Mouse (Mus musculus) adrenal gland, postnatal 14 days (tissue): ENCODE results near the gene Olfr1337. TPM values are rescaled to one million over a fixed set of nuclear protein-coding genes. Genes with fewer than 3 reads are reported as not detected.

Source experiments
- DNase-seq: peaks from one replicate; pipeline ENCODE4 v3.0.0; 2021; ENCODE audit warnings: mixed read lengths
- long read RNA-seq, 2 experiments: library from polyadenylated mRNA; stranded (forward); transcript quantifications; one replicate each; pipeline ENCODE4 v2.0.0; 2021
- total RNA-seq: library from RNA; stranded (reverse); gene quantifications from 2 replicates; pipeline ENCODE4 v1.2.3, GENCODE M21; 2021

The Olfr1337 gene
- not detected in 2 replicates for total RNA-seq
- long read RNA-seq, experiment 1: 0 reads
- long read RNA-seq, experiment 2: 0 reads

GRCm38 (mm10) chr4:118782486-118782885 is at the start of gene Olfr1337:
Olfr1337 (minus strand) TSS chr4:118782586.
- no peak for DNase-seq

DNA sequence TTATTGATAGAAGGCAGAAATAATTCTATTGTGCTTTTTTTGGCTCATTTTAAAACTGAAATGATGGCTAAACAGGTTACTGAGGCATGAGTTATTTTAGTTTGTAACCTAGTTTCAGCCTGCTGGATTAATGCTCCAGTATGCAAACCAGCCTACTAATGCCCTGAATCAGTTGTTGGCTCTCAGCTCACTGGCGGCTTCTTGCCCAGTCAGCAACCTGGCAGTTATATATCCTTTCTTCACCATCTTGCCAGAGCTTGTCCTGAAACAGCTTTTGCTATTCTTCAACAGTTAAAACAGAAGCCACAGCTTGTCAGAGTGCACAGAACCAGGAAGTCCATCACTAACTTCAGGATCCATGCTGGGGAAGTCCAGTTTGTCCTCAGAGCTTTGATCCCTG is 36.5 kb upstream of the Olfr1337 start:
- DNase-seq: no peak

DNA sequence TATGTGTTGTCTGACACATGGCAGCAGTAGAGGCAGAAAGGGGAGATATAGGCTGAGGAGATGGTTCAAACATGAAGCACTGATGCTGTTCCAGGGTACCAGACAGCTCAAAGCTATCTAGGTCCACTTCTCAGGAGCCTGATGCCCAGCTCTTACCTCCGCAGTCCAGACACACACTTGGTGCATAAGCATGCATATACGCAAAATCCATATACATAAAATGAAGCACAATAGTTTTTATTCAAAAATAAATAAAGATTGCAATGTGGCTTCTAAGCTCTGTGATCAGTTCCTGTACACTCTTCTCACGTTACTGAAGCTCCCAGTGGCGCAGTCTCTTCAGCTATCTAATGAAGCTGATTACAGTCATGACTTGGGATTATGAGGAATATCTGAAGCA is 27.5 kb upstream of the Olfr1337 start, which contains the start of gene Olfr1335:
Olfr1335 (minus strand) TSS at position 101 of the 400 bp plus-strand sequence.
- no peak for DNase-seq

DNA sequence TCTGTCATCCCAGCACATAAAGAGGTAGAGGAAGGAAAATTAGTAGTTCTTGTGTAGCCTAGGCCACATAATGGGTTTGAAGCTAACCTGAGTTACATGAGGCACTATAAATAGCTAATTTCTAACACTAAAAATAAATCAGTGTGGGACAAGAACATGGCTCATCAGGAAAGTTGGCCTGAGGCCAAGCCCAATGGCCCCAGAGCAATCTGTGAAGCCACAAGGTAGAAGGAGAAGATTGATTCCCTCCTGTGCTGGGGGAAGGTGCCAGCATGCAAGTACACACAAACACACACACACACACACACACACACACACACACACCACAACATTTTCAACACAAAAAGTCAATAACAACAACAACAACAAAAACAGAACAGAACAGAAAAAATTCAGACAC is 10.4 kb upstream of the Olfr1337 start:
- DNase-seq: peak; percentile 5

DNA sequence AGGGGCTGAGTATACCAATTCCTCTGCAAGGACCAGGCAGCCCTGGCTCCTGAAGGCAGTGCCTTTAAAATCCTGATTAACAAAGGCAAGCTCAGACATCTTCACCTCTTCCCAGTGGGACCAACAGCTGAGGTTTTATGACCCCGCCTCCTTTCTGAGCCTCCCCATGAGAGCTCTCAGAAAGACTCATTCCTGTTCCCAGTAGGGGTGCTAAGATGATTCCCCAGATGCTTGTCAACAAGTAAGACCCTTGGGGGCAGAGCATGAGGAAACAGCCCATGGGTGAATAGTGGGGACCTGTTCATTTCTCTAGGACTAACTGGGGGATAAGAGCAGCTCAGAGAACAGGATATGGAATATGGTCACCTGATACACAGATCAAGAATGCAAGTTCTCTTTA is 23.7 kb downstream of the Olfr1337 start, which contains the start of gene Olfr1338:
Olfr1338 (minus strand) TSS at position 101 of the 400 bp plus-strand sequence.
- DNase-seq: no peak

DNA sequence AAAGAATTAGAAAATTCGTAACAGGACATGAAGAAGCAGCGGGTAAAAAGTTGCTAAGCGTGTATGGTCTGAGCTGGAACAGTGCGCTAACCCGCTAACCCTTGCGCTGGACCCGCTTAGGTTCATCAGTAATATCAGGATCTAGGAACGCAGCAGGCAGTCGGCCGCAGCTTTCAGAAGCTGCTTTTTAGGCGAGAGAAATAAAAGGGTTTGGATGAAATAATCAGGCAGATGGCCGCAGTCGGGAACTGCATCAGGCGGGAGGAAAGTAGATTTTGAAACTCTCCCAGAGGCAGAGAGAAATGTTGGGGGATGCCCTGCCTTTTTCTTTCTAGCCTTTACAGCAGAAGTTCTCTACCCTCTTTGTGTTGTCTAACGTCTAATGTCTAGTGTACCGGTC is 40.5 kb downstream of the Olfr1337 start:
- DNase-seq: no peak

GRCm38 (mm10) chr4:118740988-118741698 is 41.2 kb downstream of the Olfr1337 start:
- no peak for DNase-seq

- no peak for DNase-seq
Measured at GRCm38 (mm10) chr4:118739574-118739973, 42.8 kb downstream of the Olfr1337 start.

DNA sequence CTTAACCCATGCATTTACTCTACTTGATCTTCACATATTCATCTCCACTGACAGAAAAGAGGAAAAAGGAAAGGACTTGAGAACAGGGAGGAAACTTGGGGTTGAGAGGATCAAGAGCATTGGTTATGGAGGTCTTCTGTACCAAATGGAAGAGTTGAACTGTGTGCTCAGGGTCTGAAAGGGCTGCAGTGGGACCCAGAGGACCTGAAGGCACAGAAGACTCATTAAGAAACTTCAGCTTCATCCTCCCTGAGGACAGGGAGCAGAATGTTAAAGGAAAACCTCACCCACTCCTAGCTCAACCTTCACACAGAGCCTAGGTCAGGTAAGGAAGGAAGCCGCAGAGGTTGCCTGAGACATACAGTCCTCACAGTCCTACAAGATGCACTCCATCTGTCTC is 50.5 kb downstream of the Olfr1337 start, which contains the start of gene Olfr1339:
Olfr1339 (plus strand) TSS at position 301 of the 400 bp plus-strand sequence.
- no peak for DNase-seq

Other genes with a start within 250 kb of the Olfr1337 start
- gene Tmem125, start 238.5 kb downstream of the Olfr1337 start, total RNA-seq: 0.45 and 1.4 TPM in 2 replicates
- not detected in 2 replicates for gene Cfap57, start 161.8 kb downstream of the Olfr1337 start, total RNA-seq
- gene Ebna1bp2, start 161.8 kb downstream of the Olfr1337 start, total RNA-seq: 67.7 and 86.3 TPM in 2 replicates
- gene Olfr62, start 123.6 kb downstream of the Olfr1337 start, total RNA-seq: not detected in 2 replicates
- gene Olfr1342, start 89.8 kb downstream of the Olfr1337 start, total RNA-seq: not detected in 2 replicates
- gene Olfr1341, start 79.1 kb downstream of the Olfr1337 start, total RNA-seq: not detected in 2 replicates
- gene Olfr1340, start 62.4 kb downstream of the Olfr1337 start, total RNA-seq: not detected in 2 replicates
- not detected in 2 replicates for gene Olfr1339, start 50.4 kb downstream of the Olfr1337 start, total RNA-seq
- gene Olfr1338, start 23.8 kb downstream of the Olfr1337 start, total RNA-seq: not detected in 2 replicates
- gene Olfr1335, start 27.4 kb upstream of the Olfr1337 start, total RNA-seq: not detected in 2 replicates
- not detected in 2 replicates for gene Olfr1333, start 53.7 kb upstream of the Olfr1337 start, total RNA-seq
- not detected in 2 replicates for gene Olfr1331, start 82.1 kb upstream of the Olfr1337 start, total RNA-seq
- gene Olfr1330, start 106.0 kb upstream of the Olfr1337 start, total RNA-seq: not detected in 2 replicates
- gene Olfr1329, start 134.9 kb upstream of the Olfr1337 start, total RNA-seq: not detected in 2 replicates
- not detected in 2 replicates for gene Olfr1328, start 156.0 kb upstream of the Olfr1337 start, total RNA-seq
- gene Lao1, start 179.0 kb upstream of the Olfr1337 start, total RNA-seq: 0.33 and 0.60 TPM in 2 replicates